Mouse (Mus musculus) G1E (cell line): ENCODE measurements around the gene Fshr. TPM values are rescaled to one million over a fixed set of nuclear protein-coding genes. Genes with fewer than 3 reads are reported as not detected.

ENCODE experiments used
- ATAC-seq: 2 replicates; pipeline ENCODE4 v1.8.0; 2016; ENCODE audit warnings: mild to moderate bottlenecking; ENCODE audit not compliant: insufficient number of reproducible peaks, poor library complexity, low FRiP score, severe bottlenecking; ENCODE audit errors: extremely low read depth
- DNase-seq: peaks from one replicate; pipeline ENCODE4 v3.0.0; 2012; ENCODE audit warnings: low spot score
- H3K27me3 ChIP-seq: 2 replicates; pipeline ENCODE4 v1.6.1; 2012; ENCODE audit warnings: mild to moderate bottlenecking, low read length, inconsistent platforms; ENCODE audit not compliant: insufficient read depth
- H3K36me3 ChIP-seq: replicated peaks from 2 replicates; pipeline ENCODE3; 2012; ENCODE audit warnings: mild to moderate bottlenecking, inconsistent platforms
- H3K4me1 ChIP-seq: 2 replicates; pipeline ENCODE4 v1.6.1; 2012; ENCODE audit warnings: low read depth, low read length, inconsistent platforms, mixed read lengths; ENCODE audit not compliant: insufficient read depth
- H3K4me3 ChIP-seq: 2 replicates; pipeline ENCODE4 v1.5.1; 2012; ENCODE audit warnings: low read depth, mild to moderate bottlenecking, inconsistent platforms, low read length, moderate library complexity, mixed read lengths
- H3K9me3 ChIP-seq: replicated peaks from 2 replicates; pipeline ENCODE4 v1.6.1; 2012; ENCODE audit warnings: inconsistent platforms
- CTCF ChIP-seq: IDR thresholded peaks from 2 replicates; pipeline ENCODE4 v1.5.1; 2012; ENCODE audit warnings: low read depth, low read length, inconsistent platforms, mixed read lengths
- GATA1 ChIP-seq: IDR thresholded peaks from 2 replicates; pipeline ENCODE4 v1.6.1; 2012; ENCODE audit warnings: borderline replicate concordance, low read length, inconsistent platforms, mixed read lengths
- GATA2 ChIP-seq: IDR thresholded peaks from 2 replicates; pipeline ENCODE4 v1.6.1; 2012; ENCODE audit warnings: low read depth, low read length, inconsistent platforms, borderline replicate concordance
- POLR2AphosphoS5 ChIP-seq: IDR thresholded peaks from 2 replicates; pipeline ENCODE4 v1.6.1; 2012; ENCODE audit warnings: low read depth, low read length, inconsistent platforms; ENCODE audit not compliant: insufficient replicate concordance
- TAL1 ChIP-seq: conservative IDR thresholded peaks from 2 replicates; pipeline ENCODE4 v1.6.1; 2012; ENCODE audit warnings: low read depth, low read length, inconsistent platforms, mixed read lengths
- polyA plus RNA-seq: library from polyadenylated mRNA; stranded (reverse); fragments of >175 nt; gene quantifications from 2 replicates; pipeline ENCODE4 v1.2.3, GENCODE M21; 2012
- total RNA-seq, 2 experiments: library from RNA; stranded (forward) in 1 of 2; stranded (reverse) in 1 of 2; fragments of 200-1000 nt in 1 of 2; fragments of >200 nt in 1 of 2; fragmentation: Nextera tagmentation in 1 of 2; gene quantifications; 2 replicates each; pipeline ENCODE4 v1.2.3; 2014 to 2017

The Fshr gene
- total and polyA plus RNA-seq, 3 experiments = not detected

DNA sequence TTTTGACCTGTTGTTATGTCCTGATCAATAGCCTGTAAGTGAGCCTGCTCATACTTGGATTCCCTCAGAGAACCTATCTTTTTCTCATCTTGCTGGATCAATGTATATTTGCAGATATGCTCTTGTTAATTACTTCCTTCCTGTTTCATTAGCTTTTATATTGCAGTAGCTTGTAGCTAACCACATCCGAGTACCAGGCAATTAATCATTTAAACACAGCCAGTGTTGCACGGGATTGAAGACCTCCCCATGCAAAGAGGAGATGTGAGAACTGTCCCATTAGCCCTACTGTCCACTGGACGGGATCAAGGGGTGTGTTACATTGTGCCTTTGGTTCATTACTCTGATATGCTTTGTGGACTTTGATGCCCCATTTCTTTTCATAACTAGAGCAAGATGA lies 154.5 kb downstream of the Fshr start:
- TF ChIP-seq POLR2AphosphoS5 (no peak), GATA2 (no peak), GATA1 (no peak), CTCF (no peak), TAL1 (no peak)
- no peak for DNase-seq
- no peaks in the 10 kb centered on the region for H3K27me3 ChIP-seq

DNA sequence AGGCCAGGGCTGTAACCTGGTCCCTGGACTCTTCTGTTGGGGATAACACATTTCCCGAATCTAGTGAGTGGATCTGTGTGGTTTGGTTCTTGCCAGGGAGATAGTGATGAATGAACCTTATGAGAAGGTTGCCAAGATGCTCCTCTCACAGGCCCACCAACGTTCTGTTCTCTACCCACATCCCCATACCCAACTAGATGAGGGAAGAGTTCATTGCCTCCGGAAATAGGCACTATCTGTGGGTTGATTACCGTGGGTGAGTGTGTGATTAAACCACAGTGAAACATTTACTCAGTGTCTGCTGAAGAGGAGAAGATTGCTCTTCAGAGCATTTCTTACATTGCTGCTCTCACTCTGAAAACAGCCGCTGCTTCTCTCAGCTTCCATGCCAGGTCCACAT lies 163.8 kb downstream of the Fshr start:
- TF ChIP-seq POLR2AphosphoS5 (no peak), GATA2 (no peak), TAL1 (no peak), CTCF (no peak), GATA1 (no peak)

More for the DNA sequence above, 154.5 kb downstream of the Fshr start:
- H3K36me3 ChIP-seq = no peaks in the 10 kb centered on the region
- H3K4me1 ChIP-seq = no peaks in the 10 kb centered on the region
- H3K4me3 ChIP-seq = no peak overlapping the region
- H3K9me3 ChIP-seq = no peaks in the 10 kb centered on the region; the same call in 1 of the 2 replicates
- no peak for ATAC-seq

DNA sequence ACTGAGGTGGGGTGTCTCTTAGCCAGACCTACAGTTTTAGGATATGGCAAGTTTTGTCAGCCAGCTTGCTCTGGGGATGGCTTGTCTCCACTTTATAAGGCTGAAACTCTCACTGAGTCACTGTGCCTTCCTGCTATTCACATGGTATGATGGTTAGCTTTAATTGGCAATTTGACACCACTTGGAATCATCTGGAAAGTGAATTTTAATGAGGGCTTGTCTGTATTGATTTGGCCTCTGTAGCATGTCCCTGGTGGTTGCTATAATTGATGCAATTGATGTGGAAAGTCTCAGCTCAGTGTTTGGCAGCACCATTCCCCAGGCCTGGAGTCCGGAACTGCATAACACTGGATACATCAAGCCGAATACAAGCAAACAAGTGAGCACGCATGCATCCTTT lies 164.4 kb downstream of the Fshr start:
- Histone ChIP-seq H3K4me1 (no peaks in the 10 kb centered on the region), H3K9me3 (peaks cover 5% of the 10 kb centered on the region; the same call in 1 of the 2 replicates), H3K4me3 (no peak overlapping the region), H3K27me3 (no peaks in the 10 kb centered on the region), H3K36me3 (no peaks in the 10 kb centered on the region)
- DNase-seq (no peak), ATAC-seq (no peak)
- TF ChIP-seq TAL1 (no peak), GATA2 (no peak), POLR2AphosphoS5 (no peak), CTCF (no peak), GATA1 (no peak)

More for the DNA sequence above, 163.8 kb downstream of the Fshr start:
- Histone ChIP-seq H3K4me1 (no peaks in the 10 kb centered on the region), H3K27me3 (no peaks in the 10 kb centered on the region), H3K9me3 (peaks cover 5% of the 10 kb centered on the region; the same call in 1 of the 2 replicates), H3K36me3 (no peaks in the 10 kb centered on the region), H3K4me3 (no peak overlapping the region)
- no peak for DNase-seq
- no peak for ATAC-seq

DNA sequence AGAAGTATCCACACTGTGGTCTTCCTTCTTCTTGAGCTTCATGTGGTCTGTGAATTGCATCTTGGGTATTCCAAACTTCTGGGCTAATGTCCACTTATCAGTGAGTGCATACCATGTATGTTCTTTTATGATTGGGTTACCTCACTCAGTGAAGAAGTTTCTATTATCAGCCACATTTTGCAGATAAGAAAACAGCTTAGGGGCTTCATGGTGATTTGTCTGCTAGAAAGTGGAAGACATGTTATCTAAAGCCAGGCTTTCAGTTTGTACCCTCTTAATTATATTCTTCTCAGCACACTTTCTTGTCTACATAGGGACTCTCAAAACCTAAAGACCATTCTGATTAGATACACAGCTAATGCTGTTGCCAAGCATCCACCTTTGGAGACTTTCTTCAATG lies 165.8 kb downstream of the Fshr start:
- H3K9me3 ChIP-seq = peaks cover 5% of the 10 kb centered on the region; the same call in 1 of the 2 replicates
- no peaks in the 10 kb centered on the region for H3K4me1 ChIP-seq
- H3K4me3 ChIP-seq = no peak overlapping the region
- H3K27me3 ChIP-seq = no peaks in the 10 kb centered on the region
- no peak for ATAC-seq
- H3K36me3 ChIP-seq = no peaks in the 10 kb centered on the region
- TF ChIP-seq POLR2AphosphoS5 (no peak), GATA1 (no peak), CTCF (no peak), TAL1 (no peak), GATA2 (no peak)
- no peak for DNase-seq

DNA sequence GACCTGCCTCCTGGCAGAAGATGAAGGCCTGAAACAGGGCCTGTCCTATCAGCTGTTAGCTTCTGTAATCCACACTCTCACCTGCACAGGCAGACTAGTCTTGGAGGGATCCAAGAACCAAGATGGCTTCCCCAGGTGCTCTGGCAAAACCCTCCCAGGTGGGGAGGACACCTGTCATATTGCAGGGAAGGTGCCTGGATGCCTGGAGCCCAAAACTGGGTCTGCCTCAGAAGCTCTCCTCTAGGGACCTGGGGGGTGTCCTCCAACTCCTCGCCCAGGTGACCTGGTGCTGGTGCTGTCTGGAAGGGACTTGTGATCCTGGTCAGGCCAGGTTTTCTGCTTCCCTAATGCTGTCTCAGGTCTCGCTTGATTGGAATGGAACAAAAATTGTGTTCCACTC lies 167.5 kb downstream of the Fshr start:
- DNase-seq = no peak
- peaks cover 5% of the 10 kb centered on the region; the same call in 1 of the 2 replicates for H3K9me3 ChIP-seq
- no peaks in the 10 kb centered on the region for H3K27me3 ChIP-seq
- no peak for ATAC-seq
- no peaks in the 10 kb centered on the region for H3K4me1 ChIP-seq
- H3K36me3 ChIP-seq = no peaks in the 10 kb centered on the region
- H3K4me3 ChIP-seq = no peak overlapping the region
- TF ChIP-seq TAL1 (no peak), GATA2 (no peak), GATA1 (no peak), CTCF (no peak), POLR2AphosphoS5 (no peak)

DNA sequence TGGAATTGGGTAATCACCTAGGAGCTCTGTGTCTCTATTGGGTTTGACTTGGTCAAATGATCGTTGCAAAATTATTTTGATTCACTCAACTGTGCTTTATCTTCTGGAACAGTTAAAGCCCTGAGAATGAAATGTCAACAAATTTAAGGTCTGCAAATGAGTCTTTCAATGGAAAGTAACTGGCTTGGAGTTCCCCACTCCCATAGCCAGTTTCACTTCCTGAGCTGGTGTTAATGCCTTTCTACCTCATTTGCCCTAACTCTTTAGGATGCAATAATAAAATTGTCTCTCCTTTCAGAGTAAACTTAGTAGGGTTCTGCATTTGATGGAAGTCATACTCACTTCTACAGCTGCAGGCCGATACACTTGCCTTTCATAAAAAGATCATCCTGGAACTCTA lies 181.0 kb downstream of the Fshr start:
- DNase-seq = no peak
- no peak for ATAC-seq
- H3K4me1 ChIP-seq = no peaks in the 10 kb centered on the region

DNA sequence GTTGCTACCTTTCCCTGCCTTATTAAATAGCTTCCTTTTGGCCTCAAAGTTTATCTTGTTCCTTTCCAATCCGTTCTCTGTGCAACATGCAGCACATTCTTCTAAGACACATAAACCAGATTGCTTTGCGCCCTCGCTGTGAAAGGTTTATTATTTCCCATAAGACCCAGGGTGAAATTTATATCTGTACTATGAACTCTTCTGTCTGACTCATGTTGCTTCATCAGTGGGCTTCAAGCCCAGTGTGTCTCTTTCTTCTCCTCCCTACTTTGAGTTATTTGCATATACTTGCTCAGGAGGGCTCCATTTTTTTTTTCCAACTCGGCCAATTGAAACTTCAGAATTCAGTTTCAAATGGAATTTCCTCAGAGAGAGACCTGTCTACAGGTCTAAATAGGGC lies 183.5 kb downstream of the Fshr start:
- Histone ChIP-seq H3K27me3 (no peaks in the 10 kb centered on the region), H3K9me3 (no peaks in the 10 kb centered on the region), H3K36me3 (no peaks in the 10 kb centered on the region), H3K4me3 (no peak overlapping the region), H3K4me1 (no peaks in the 10 kb centered on the region)
- DNase-seq = no peak
- ATAC-seq = no peak
- TF ChIP-seq POLR2AphosphoS5 (no peak), CTCF (no peak), GATA1 (no peak)

More for the DNA sequence above, 181.0 kb downstream of the Fshr start:
- Histone ChIP-seq H3K36me3 (no peaks in the 10 kb centered on the region), H3K4me3 (no peak overlapping the region), H3K27me3 (no peaks in the 10 kb centered on the region), H3K9me3 (no peaks in the 10 kb centered on the region)
- TF ChIP-seq POLR2AphosphoS5 (no peak), GATA2 (no peak), GATA1 (no peak)
